Mouse (Mus musculus): ENCODE measurements at regions not wholly inside any gene's neighbourhood (a gene's known extent, or its start where the extent isn't known, plus 50 kb on each side); places are given as distances from the start of the nearest gene placed in this dataset.

DNA sequence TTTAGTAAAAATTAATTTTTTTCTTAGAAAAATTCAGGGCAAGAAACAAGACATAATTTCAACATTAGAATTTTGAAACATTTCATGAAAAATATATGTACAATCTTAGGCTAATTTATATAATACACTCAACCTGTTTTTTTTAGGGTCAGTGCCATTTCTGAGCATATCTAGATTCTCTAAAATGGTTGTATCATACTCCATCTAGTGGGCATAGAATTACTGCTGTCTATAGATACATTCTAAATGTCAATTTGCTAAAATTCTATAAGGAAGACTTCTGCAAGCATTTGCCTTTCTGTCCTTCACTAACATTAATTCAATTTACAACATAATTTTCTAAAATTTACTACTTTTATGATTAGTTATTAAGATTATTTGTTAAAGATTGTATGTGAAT is 507.7 kb downstream of the Zbbx start:
- Histone ChIP-seq H3K4me2 (ENCODE audit: low read depth, low read length) (no peak overlapping the region), H3K27ac (replicated peaks; ENCODE audit: low read depth, low read length) (no peak overlapping the region), H3K9me3 (replicated peaks; ENCODE audit: control insufficient read depth, low read length) (no peaks in the 10 kb centered on the region), H3K4me1 (ENCODE audit: control insufficient read depth, insufficient read depth, low read length) (no peaks in the 10 kb centered on the region), H3K4me3 (ENCODE audit: low read depth, low read length) (no peak overlapping the region), H3K27me3 (ENCODE audit: control insufficient read depth, insufficient read depth, low read length) (no peaks in the 10 kb centered on the region), H3K36me3 (replicated peaks; ENCODE audit: control insufficient read depth, insufficient read depth, low read depth, low read length) (no peaks in the 10 kb centered on the region), H3K9ac (replicated peaks; ENCODE audit: low read length) (no peak overlapping the region)
- ATAC-seq (replicated peaks; ENCODE audit: insufficient number of reproducible peaks, low FRiP score, low TSS enrichment, low read depth) (no peak), DNase-seq (ENCODE audit: low spot score) (peak; percentile 1)

GRCm38 (mm10) chr3:74632623-74633022 is 532.2 kb downstream of the Zbbx start:
- no peaks in the 10 kb centered on the region for H3K4me1 ChIP-seq (ENCODE audit: control insufficient read depth, insufficient read depth, low read length)
- no peak overlapping the region for H3K9ac ChIP-seq (replicated peaks; ENCODE audit: low read length)
- no peaks in the 10 kb centered on the region for H3K27me3 ChIP-seq (ENCODE audit: control insufficient read depth, insufficient read depth, low read length)
- no peak overlapping the region for H3K4me2 ChIP-seq (ENCODE audit: low read depth, low read length)
- H3K27ac ChIP-seq (replicated peaks; ENCODE audit: low read depth, low read length) = no peak overlapping the region
- DNase-seq (ENCODE audit: low spot score) (no peak), ATAC-seq (replicated peaks; ENCODE audit: insufficient number of reproducible peaks, low FRiP score, low TSS enrichment, low read depth) (no peak)
- no peaks in the 10 kb centered on the region for H3K9me3 ChIP-seq (replicated peaks; ENCODE audit: control insufficient read depth, low read length)
- H3K4me3 ChIP-seq (ENCODE audit: low read depth, low read length) = no peak overlapping the region
- no peaks in the 10 kb centered on the region for H3K36me3 ChIP-seq (replicated peaks; ENCODE audit: control insufficient read depth, insufficient read depth, low read depth, low read length)

GRCm38 (mm10) chr3:74601328-74602007 is 563.4 kb downstream of the Zbbx start:
- ATAC-seq (replicated peaks; ENCODE audit: insufficient number of reproducible peaks, low FRiP score, low TSS enrichment, low read depth) (no peak), DNase-seq (ENCODE audit: low spot score) (no peak)
- Histone ChIP-seq H3K9me3 (replicated peaks; ENCODE audit: control insufficient read depth, low read length) (no peaks in the 10 kb centered on the region), H3K4me2 (ENCODE audit: low read depth, low read length) (no peak overlapping the region), H3K27ac (replicated peaks; ENCODE audit: low read depth, low read length) (no peak overlapping the region), H3K9ac (replicated peaks; ENCODE audit: low read length) (no peak overlapping the region), H3K27me3 (ENCODE audit: control insufficient read depth, insufficient read depth, low read length) (no peaks in the 10 kb centered on the region), H3K36me3 (replicated peaks; ENCODE audit: control insufficient read depth, insufficient read depth, low read depth, low read length) (no peaks in the 10 kb centered on the region), H3K4me1 (ENCODE audit: control insufficient read depth, insufficient read depth, low read length) (no peaks in the 10 kb centered on the region), H3K4me3 (ENCODE audit: low read depth, low read length) (no peak overlapping the region)
- WGBS = 88% methylated on average over 1 of the region's 1 CpGs

- Histone ChIP-seq H3K27me3 (ENCODE audit: control insufficient read depth, insufficient read depth, low read length) (no peaks in the 10 kb centered on the region), H3K27ac (replicated peaks; ENCODE audit: low read depth, low read length) (no peak overlapping the region), H3K4me3 (ENCODE audit: low read depth, low read length) (no peak overlapping the region), H3K4me2 (ENCODE audit: low read depth, low read length) (no peak overlapping the region), H3K4me1 (ENCODE audit: control insufficient read depth, insufficient read depth, low read length) (no peaks in the 10 kb centered on the region), H3K9ac (replicated peaks; ENCODE audit: low read length) (no peak overlapping the region), H3K36me3 (replicated peaks; ENCODE audit: control insufficient read depth, insufficient read depth, low read depth, low read length) (no peaks in the 10 kb centered on the region), H3K9me3 (replicated peaks; ENCODE audit: control insufficient read depth, low read length) (no peaks in the 10 kb centered on the region)
- WGBS = 74% methylated on average over 3 of the region's 3 CpGs
- DNase-seq (ENCODE audit: low spot score) (no peak), ATAC-seq (replicated peaks; ENCODE audit: insufficient number of reproducible peaks, low FRiP score, low TSS enrichment, low read depth) (no peak)
Measured at GRCm38 (mm10) chr3:74588703-74589362, 576.0 kb downstream of the Zbbx start.

DNA sequence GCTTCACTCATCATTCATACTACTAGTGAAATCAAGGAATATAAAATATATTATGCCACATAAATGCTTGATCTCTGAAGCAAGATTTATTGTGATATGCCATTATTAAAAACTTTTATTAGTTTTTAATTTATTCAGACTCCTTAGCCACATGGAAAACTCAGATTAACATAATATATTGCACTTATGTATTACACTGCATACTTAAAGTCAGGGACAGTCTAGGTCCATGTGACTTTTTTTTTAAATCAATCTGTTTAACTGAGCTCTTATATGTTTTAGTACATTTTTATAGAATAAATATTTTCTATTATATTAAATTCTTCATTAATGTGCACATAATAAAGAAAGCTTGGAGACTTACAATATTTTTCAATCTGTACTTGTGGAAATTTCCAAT is 599.7 kb downstream of the Zbbx start:
- no peaks in the 10 kb centered on the region for H3K4me1 ChIP-seq (ENCODE audit: control insufficient read depth, insufficient read depth, low read length)
- no peak for ATAC-seq (replicated peaks; ENCODE audit: insufficient number of reproducible peaks, low FRiP score, low TSS enrichment, low read depth)
- no peaks in the 10 kb centered on the region for H3K27me3 ChIP-seq (ENCODE audit: control insufficient read depth, insufficient read depth, low read length)
- H3K27ac ChIP-seq (replicated peaks; ENCODE audit: low read depth, low read length) = no peak overlapping the region
- no peaks in the 10 kb centered on the region for H3K36me3 ChIP-seq (replicated peaks; ENCODE audit: control insufficient read depth, insufficient read depth, low read depth, low read length)
- no peak for DNase-seq (ENCODE audit: low spot score)
- no peaks in the 10 kb centered on the region for H3K9me3 ChIP-seq (replicated peaks; ENCODE audit: control insufficient read depth, low read length)
- no peak overlapping the region for H3K4me3 ChIP-seq (ENCODE audit: low read depth, low read length)
- H3K9ac ChIP-seq (replicated peaks; ENCODE audit: low read length) = no peak overlapping the region
- no peak overlapping the region for H3K4me2 ChIP-seq (ENCODE audit: low read depth, low read length)

DNA sequence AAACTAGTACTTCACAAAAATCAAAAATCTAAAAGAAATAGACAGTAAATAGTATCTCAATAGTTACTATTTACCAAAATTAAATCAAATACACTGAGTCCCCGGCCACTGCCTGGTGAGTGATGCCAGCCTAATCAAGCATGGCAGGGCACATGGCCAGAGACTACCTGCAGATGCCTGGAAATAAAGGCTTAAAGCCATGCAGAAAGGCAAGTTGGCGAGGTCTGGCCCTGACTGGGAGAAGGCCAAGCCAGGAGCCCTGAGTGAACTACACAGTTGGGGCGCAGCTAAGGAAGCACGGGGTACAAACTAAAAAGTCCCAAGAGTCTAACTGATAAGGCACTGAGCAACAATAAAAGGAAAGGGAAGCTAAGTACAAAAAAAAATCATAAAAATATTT is 630.0 kb downstream of the Zbbx start:
- Histone ChIP-seq H3K4me1 (ENCODE audit: control insufficient read depth, insufficient read depth, low read length) (no peaks in the 10 kb centered on the region), H3K4me3 (ENCODE audit: low read depth, low read length) (no peak overlapping the region), H3K27ac (replicated peaks; ENCODE audit: low read depth, low read length) (no peak overlapping the region), H3K4me2 (ENCODE audit: low read depth, low read length) (no peak overlapping the region), H3K36me3 (replicated peaks; ENCODE audit: control insufficient read depth, insufficient read depth, low read depth, low read length) (no peaks in the 10 kb centered on the region), H3K9me3 (replicated peaks; ENCODE audit: control insufficient read depth, low read length) (no peaks in the 10 kb centered on the region), H3K9ac (replicated peaks; ENCODE audit: low read length) (no peak overlapping the region), H3K27me3 (ENCODE audit: control insufficient read depth, insufficient read depth, low read length) (no peaks in the 10 kb centered on the region)
- 85% methylated on average over 4 of the region's 4 CpGs for WGBS
- no peak for DNase-seq (ENCODE audit: low spot score)
- no peak for ATAC-seq (replicated peaks; ENCODE audit: insufficient number of reproducible peaks, low FRiP score, low TSS enrichment, low read depth)

- no peaks in the 10 kb centered on the region for H3K36me3 ChIP-seq (replicated peaks; ENCODE audit: control insufficient read depth, insufficient read depth, low read depth, low read length)
- H3K27me3 ChIP-seq (ENCODE audit: control insufficient read depth, insufficient read depth, low read length) = no peaks in the 10 kb centered on the region
- no peaks in the 10 kb centered on the region for H3K4me1 ChIP-seq (ENCODE audit: control insufficient read depth, insufficient read depth, low read length)
- H3K27ac ChIP-seq (replicated peaks; ENCODE audit: low read depth, low read length) = no peak overlapping the region
- H3K9me3 ChIP-seq (replicated peaks; ENCODE audit: control insufficient read depth, low read length) = no peaks in the 10 kb centered on the region
- ATAC-seq (replicated peaks; ENCODE audit: insufficient number of reproducible peaks, low FRiP score, low TSS enrichment, low read depth) (no peak), DNase-seq (ENCODE audit: low spot score) (no peak)
- no peak overlapping the region for H3K4me2 ChIP-seq (ENCODE audit: low read depth, low read length)
- H3K4me3 ChIP-seq (ENCODE audit: low read depth, low read length) = no peak overlapping the region
- H3K9ac ChIP-seq (replicated peaks; ENCODE audit: low read length) = no peak overlapping the region
- WGBS = 79% methylated on average over 2 of the region's 2 CpGs
Measured at GRCm38 (mm10) chr3:74534006-74534698, 630.7 kb downstream of the Zbbx start.

DNA sequence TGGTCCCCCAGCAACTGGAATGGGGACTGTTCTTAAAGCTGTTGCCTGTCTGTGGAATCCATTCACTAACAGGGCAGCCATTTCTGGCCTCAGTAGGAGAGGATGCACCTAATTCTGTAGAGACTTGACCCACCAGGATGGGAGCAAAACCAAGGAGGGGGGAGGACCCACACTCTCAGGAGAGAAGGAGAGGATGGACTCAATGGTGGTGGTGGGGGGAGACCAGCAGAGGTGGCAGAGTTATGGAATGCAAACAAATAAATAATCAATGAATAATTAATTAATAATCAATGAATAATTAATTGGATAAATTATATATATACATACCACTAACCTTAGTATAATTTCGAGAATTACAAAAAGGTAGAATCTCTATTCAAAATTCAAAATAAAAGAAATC is 681.1 kb downstream of the Zbbx start:
- H3K27me3 ChIP-seq (ENCODE audit: control insufficient read depth, insufficient read depth, low read length) = no peaks in the 10 kb centered on the region
- 82% methylated on average over 1 of the region's 1 CpGs for WGBS
- no peaks in the 10 kb centered on the region for H3K4me1 ChIP-seq (ENCODE audit: control insufficient read depth, insufficient read depth, low read length)
- no peak overlapping the region for H3K4me3 ChIP-seq (ENCODE audit: low read depth, low read length)
- DNase-seq (ENCODE audit: low spot score) (no peak), ATAC-seq (replicated peaks; ENCODE audit: insufficient number of reproducible peaks, low FRiP score, low TSS enrichment, low read depth) (no peak)
- no peaks in the 10 kb centered on the region for H3K36me3 ChIP-seq (replicated peaks; ENCODE audit: control insufficient read depth, insufficient read depth, low read depth, low read length)
- no peak overlapping the region for H3K9ac ChIP-seq (replicated peaks; ENCODE audit: low read length)
- H3K27ac ChIP-seq (replicated peaks; ENCODE audit: low read depth, low read length) = no peak overlapping the region
- no peak overlapping the region for H3K4me2 ChIP-seq (ENCODE audit: low read depth, low read length)
- no peaks in the 10 kb centered on the region for H3K9me3 ChIP-seq (replicated peaks; ENCODE audit: control insufficient read depth, low read length)

Data from embryonic facial prominence, embryonic 11.5 days (tissue).